Mouse (Mus musculus) cerebellum, adult 2 months (tissue): ENCODE measurements around the gene Eef1b2.

Source experiments
- CTCF ChIP-seq: fragments of 200-500 bp; IDR thresholded peaks from 2 replicates; pipeline ENCODE4 v1.5.1; 2011; ENCODE audit warnings: low read depth, mild to moderate bottlenecking, control low read depth, low read length, moderate library complexity, borderline replicate concordance; ENCODE audit not compliant: insufficient read depth
- POLR2A ChIP-seq: fragments of 200-500 bp; IDR thresholded peaks from 2 replicates; pipeline ENCODE4 v1.6.1; 2011; ENCODE audit warnings: low read length, control low read depth, borderline replicate concordance; ENCODE audit not compliant: insufficient read depth

DNA sequence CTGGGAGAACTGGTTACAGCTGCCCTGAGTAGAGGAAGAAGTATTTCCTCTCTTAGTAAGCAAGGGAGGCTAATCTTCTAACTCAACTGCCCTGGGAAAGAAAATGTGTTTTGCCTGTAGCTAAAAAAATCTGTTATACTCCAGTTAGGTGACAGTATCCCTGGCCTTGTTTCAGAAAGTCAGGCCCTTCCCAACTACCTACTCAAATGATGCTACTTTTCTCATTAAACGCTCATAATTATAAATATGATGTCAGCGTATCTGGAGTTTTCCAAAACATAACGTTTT is 37.6 kb downstream of the Eef1b2 start, which contains the start of gene Gpr1:
- TF ChIP-seq CTCF (no peak), POLR2A (no peak)
